Mouse (Mus musculus): ENCODE measurements around the gene Tfcp2l1.

Gene Tfcp2l1

DNA sequence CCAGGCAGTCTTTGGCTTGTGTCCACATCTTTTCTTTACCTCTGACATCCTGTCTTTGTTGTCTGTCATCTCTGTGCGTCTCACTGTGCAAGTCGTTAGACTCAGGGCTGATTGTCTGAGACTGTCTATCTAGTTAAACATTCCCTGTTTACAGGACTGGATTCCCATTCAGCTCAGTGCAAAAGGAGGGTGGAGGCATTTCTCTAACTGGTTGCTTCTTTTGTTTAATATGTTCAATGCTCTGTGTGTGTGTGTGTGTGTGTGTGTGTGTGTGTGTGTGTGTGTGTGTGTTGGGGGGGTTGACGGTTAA lies 23.0 kb downstream of the Tfcp2l1 start:
- no peak for DNase-seq (ENCODE audit: low spot score in 2 of 2)

DNA sequence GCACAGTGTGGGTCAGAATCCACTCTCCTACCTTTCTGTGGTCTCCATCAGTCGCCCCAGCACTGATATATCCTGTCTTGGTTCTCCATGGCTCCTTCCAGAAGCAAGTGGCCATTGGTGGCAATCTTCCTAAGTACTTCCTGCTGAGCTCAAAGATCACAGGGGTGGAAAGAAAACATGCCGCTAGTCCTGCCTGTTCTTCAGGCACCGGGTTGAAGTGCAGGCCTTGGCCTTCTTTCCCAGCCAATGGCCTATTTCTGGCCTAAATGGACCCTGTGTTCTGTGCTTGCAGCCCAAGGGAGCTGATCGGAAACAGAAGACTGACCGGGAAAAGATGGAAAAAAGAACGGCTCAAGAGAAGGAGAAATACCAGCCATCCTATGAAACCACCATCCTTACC lies 31.0 kb downstream of the Tfcp2l1 start:
- no peak for DNase-seq (ENCODE audit: low spot score in 2 of 2)

- no peak for DNase-seq (ENCODE audit: low spot score in 2 of 2)
Observed at GRCm38 (mm10) chr1:118660880-118661465, 33.2 kb downstream of the Tfcp2l1 start.

DNA sequence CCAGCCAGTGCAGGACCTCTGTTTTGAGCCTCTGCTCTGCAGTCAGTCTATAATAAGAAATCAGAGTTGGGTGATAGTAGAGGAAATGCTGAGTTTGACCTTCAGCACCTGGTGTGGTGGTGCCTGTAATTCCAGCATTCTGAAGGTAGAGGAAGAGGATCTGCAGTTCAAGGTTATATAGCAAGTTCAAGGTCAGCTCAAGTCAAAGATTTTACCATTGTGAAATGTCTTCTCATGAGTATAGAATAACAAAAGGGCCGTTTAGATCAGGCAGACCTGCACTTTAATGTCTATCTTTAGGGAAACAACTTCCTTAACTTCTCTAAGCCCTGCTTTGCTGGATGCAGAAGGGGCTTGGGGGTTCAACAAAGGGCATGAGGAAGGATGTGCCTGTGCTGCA lies 35.3 kb downstream of the Tfcp2l1 start:
- no peak for DNase-seq (ENCODE audit: low spot score in 2 of 2)

DNA sequence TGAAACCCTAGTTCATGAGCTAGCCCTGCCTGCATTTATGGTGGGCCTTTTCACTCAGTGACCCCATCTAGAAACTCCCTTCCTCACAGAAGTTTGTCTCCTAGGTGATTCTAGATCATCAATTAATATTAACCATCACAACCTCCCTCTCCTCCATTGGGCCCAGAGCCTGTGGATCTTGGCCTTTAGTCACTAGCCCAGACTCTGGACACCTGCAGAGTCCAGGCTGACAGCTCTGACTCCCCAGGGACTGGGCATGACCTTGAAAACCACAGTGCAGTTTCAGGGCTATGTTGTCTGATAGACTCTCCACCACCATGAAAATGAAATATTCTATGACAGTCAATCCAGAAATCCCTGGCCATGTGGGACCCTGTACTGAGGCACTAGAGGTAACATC lies 39.8 kb downstream of the Tfcp2l1 start:
- no peak for DNase-seq (ENCODE audit: low spot score in 2 of 2)

DNA sequence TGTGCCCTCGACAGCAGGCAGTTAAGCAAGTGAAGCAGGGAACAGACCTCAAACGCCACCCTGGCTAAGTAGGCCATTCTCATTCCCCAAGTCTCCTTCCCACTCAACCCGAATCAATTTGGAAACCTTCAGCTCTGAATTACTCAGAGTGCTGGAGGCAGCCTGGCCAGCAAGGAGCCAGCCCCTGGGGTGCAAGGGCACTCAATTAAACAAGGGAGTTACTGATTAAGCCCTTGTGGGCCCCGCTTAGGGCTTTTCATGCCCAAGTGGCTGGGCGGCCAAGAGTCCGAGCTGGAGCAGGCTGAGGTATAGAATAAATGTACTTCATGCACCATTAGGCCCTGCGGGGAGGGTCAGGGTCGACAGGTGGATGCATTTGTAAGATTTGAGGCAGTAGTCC lies 44.5 kb downstream of the Tfcp2l1 start:
- peak; percentile 13 to 23 for DNase-seq (ENCODE audit: low spot score in 2 of 2)

- no peak for DNase-seq (ENCODE audit: low spot score in 2 of 2)
Observed at GRCm38 (mm10) chr1:118674176-118674575, 46.4 kb downstream of the Tfcp2l1 start.

DNA sequence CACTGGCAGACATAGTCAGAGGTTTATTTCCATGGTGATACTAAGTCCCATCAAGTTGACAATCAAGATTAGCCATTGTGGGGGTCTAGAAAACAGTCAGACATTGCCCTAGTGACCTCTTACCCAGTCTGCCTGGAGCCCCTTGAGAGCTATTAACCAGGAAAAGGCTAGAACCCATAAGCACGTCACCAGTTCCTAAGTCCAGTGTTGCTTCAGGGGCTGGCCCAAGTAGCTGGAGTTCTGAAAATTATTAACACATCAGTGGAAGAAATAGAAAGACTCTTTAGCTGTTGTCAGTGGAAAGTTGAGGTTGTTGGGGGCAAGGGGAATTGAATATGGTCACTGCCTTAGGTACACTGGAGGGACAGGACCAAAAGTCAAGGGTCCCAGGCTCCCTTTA lies 54.2 kb downstream of the Tfcp2l1 start:
- no peak for DNase-seq (ENCODE audit: low spot score in 2 of 2)

- no peak for DNase-seq (ENCODE audit: low spot score in 2 of 2)
Observed at GRCm38 (mm10) chr1:118683686-118684085, 55.9 kb downstream of the Tfcp2l1 start.

DNA sequence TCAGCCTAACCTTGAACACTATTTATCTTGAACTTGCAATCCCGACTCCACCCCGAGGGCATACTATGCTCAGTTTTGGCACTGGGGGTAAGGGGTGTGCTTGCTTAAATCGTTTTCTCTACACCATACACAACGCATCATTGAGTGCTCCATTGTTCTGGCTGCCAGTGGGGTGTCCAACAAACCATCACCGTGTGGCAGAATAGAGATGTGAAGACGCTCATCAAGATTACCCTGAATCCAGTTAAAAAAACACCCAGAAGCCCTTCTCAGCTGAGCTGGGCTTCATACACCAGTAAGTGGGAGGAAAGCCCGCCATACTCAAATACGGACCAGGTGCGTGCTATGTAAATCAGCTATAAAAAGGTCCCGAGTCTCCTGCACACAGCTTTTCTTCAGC lies 60.0 kb downstream of the Tfcp2l1 start:
- no peak for DNase-seq (ENCODE audit: low spot score in 2 of 2)

DNA sequence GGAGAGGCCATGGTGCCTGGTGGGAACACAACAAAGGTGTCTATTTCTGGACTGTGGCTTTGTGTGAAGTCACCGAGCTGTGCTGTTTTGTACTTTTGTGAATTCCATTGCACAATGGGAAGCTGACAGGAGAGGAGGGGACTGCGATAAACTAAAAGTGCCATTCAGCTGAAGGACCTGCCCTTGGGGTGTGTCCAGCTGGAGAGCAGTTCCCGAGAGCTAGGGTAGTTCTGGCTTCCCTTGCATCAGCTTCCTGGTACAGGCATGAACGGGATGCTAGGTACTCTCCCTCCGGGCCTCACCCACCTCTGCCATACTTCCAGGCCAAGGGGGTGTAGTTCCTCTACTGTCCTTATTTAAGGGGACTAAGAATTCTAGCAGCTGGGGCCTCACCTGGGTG lies 62.1 kb downstream of the Tfcp2l1 start:
- DNase-seq (ENCODE audit: low spot score in 2 of 2): no peak

DNA sequence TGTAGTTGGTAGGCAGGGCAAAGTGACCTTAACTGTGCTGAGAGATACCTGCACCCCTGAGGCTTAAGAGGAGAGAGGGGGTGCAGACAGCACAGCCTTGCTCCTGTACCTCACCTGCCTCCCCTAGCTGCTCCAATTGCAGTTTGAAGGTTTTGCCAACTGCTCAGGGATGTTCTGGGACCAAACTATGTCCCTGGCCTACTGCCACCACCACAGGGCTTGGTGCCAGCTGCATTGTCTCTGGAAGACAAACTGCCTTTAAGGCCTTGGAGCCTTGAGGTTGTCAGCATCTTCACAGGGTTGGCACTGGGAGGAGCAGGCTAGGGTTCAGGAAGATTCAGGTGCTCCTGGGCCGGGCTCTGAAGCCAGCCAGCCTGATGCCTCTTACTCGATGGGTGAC lies 66.7 kb downstream of the Tfcp2l1 start:
- DNase-seq (ENCODE audit: low spot score in 2 of 2): no peak

DNA sequence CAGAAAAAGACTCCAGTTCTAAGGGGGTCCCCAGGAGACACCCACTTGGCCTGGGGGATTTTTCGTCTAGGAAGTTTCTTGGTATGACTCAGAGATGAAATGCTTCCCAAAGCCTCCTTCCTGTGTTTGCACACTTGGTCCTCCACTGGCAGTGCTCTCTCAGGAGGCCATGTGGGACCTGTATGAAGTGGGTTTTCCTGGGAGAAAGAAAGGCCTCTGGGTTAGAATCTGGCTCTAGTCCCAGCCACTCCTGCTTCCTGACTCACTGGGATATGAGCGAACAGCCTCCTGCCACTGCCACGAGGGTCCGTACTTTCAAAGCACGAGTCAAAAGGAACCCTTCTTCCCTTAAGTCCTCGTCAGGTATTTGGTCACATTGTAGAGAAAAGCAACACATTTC lies 70.2 kb downstream of the Tfcp2l1 start:
- no peak for DNase-seq (ENCODE audit: low spot score in 2 of 2)

- DNase-seq (ENCODE audit: low spot score in 2 of 2): no peak
Observed at GRCm38 (mm10) chr1:118699118-118699890, 71.6 kb downstream of the Tfcp2l1 start.

- no peak for DNase-seq (ENCODE audit: low spot score in 2 of 2)
Observed at GRCm38 (mm10) chr1:118699961-118700360, 72.2 kb downstream of the Tfcp2l1 start.

- DNase-seq (ENCODE audit: low spot score in 2 of 2): no peak
Observed at GRCm38 (mm10) chr1:118711606-118712005, 83.9 kb downstream of the Tfcp2l1 start.

- no peak for DNase-seq (ENCODE audit: low spot score in 2 of 2)
Observed at GRCm38 (mm10) chr1:118716225-118716624, 88.5 kb downstream of the Tfcp2l1 start.

- no peak for DNase-seq (ENCODE audit: low spot score in 2 of 2)
Observed at GRCm38 (mm10) chr1:118718055-118718454, 90.3 kb downstream of the Tfcp2l1 start.

GRCm38 (mm10) chr1:118719699-118720098 lies 92.0 kb downstream of the Tfcp2l1 start:
- DNase-seq (ENCODE audit: low spot score in 2 of 2): no peak

- no peak for DNase-seq (ENCODE audit: low spot score in 2 of 2)
Observed at GRCm38 (mm10) chr1:118720474-118721095, 92.8 kb downstream of the Tfcp2l1 start.

- DNase-seq (ENCODE audit: low spot score in 2 of 2): no peak
Observed at GRCm38 (mm10) chr1:118727075-118727474, 99.3 kb downstream of the Tfcp2l1 start.

DNA sequence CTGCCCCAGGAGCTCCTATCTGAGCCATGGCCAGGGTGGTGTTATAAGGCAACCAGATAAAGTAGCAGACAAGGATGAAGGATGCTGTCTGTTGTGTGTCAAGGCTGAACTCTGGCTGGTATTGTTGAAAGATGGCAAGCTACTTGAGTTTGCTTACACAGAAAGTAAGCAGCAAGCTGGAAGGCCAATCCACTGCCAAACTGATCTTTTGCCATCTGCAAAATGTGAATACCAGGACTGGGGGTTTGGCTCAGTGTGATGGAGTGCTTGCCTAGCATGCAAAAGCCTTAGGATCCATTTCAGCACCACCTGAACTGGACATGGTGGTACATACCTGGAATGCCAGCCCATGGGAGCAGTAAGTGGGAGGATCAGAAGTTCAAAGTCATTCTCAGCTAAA lies 101.1 kb downstream of the Tfcp2l1 start:
- no peak for DNase-seq (ENCODE audit: low spot score in 2 of 2)
